Mouse (Mus musculus): ENCODE measurements around the gene Syce1l. TPM values are rescaled to one million over a fixed set of nuclear protein-coding genes. Genes with fewer than 3 reads are reported as not detected.

Gene Syce1l
- polyA plus RNA-seq (2017; shearing (Covaris generic)) = under 1 TPM; 0.36 to 0.67 TPM

GRCm38 (mm10) chr8:113642926-113643325 is at the start of gene Syce1l:
Syce1l (plus strand) TSS chr8:113643213.

GRCm38 (mm10) chr8:113634670-113635591 is 8.1 kb upstream of the Syce1l start, which contains the start of gene Mon1b:
Mon1b (plus strand) TSS chr8:113635587.

Other genes starting within 250 kb of the Syce1l start
- gene Mon1b, start 7.6 kb upstream of the Syce1l start, polyA plus RNA-seq (2017; shearing (Covaris generic)) = 10 to 100 TPM; 31.7 to 32.3 TPM
- under 1 TPM; 0.11 to 0.78 TPM for gene Adamts18, start 205.5 kb downstream of the Syce1l start, polyA plus RNA-seq (2017; shearing (Covaris generic))

Measured in inflammation-experienced regulatory T-cells (primary cell).